Mouse (Mus musculus) retina, postnatal 7 days (tissue): ENCODE data around the gene Sycp2.

Source experiments
- DNase-seq: peaks from one replicate; pipeline ENCODE4 v3.0.0-alpha.2; 2012; ENCODE audit warnings: low read depth, low spot score

Sycp2 gene

GRCm38 (mm10) chr2:178407053-178407815 is at the start of gene Sycp2:
Gene Sycp2 (minus strand): TSS chr2:178407685.
- no peak for DNase-seq

GRCm38 (mm10) chr2:178454664-178455516 is 47.4 kb upstream of the Sycp2 start:
- no peak for DNase-seq

- no peak for DNase-seq
These were observed 43.5 kb upstream of the Sycp2 start for GRCm38 (mm10) chr2:178450961-178451360.

GRCm38 (mm10) chr2:178450236-178450635 is 42.8 kb upstream of the Sycp2 start:
- no peak for DNase-seq

- no peak for DNase-seq
These were observed 41.9 kb upstream of the Sycp2 start for GRCm38 (mm10) chr2:178449386-178449785.

- no peak for DNase-seq
These were observed 29.8 kb upstream of the Sycp2 start for GRCm38 (mm10) chr2:178437311-178437710.

GRCm38 (mm10) chr2:178433903-178434302 is 26.4 kb upstream of the Sycp2 start:
- DNase-seq, result no peak

- DNase-seq, result no peak
These were observed 26.0 kb upstream of the Sycp2 start for GRCm38 (mm10) chr2:178433495-178433894.

GRCm38 (mm10) chr2:178430231-178430630 is 22.7 kb upstream of the Sycp2 start, which contains the start of gene Cdh26:
Gene Cdh26 (plus strand): TSS chr2:178430531.
- DNase-seq, result no peak

GRCm38 (mm10) chr2:178429426-178429825 is 21.9 kb upstream of the Sycp2 start:
- DNase-seq, result no peak

GRCm38 (mm10) chr2:178428676-178429075 is 21.2 kb upstream of the Sycp2 start:
- no peak for DNase-seq

- no peak for DNase-seq
These were observed 20.7 kb upstream of the Sycp2 start for GRCm38 (mm10) chr2:178428183-178428582.

GRCm38 (mm10) chr2:178427181-178427580 is 19.7 kb upstream of the Sycp2 start:
- DNase-seq, result no peak

- no peak for DNase-seq
These were observed 18.7 kb upstream of the Sycp2 start for GRCm38 (mm10) chr2:178426229-178426628.

GRCm38 (mm10) chr2:178423223-178423622 is 15.7 kb upstream of the Sycp2 start:
- DNase-seq, result no peak

GRCm38 (mm10) chr2:178422186-178422585 is 14.7 kb upstream of the Sycp2 start:
- no peak for DNase-seq

- DNase-seq, result no peak
These were observed 14.1 kb upstream of the Sycp2 start for GRCm38 (mm10) chr2:178421603-178422002.

- DNase-seq, result no peak
These were observed 13.1 kb upstream of the Sycp2 start for GRCm38 (mm10) chr2:178420576-178420975.

GRCm38 (mm10) chr2:178416970-178417369 is 9.5 kb upstream of the Sycp2 start:
- no peak for DNase-seq

- no peak for DNase-seq
These were observed 8.9 kb upstream of the Sycp2 start for GRCm38 (mm10) chr2:178416427-178416826.

- no peak for DNase-seq
These were observed 7.6 kb upstream of the Sycp2 start for GRCm38 (mm10) chr2:178415150-178415448.

GRCm38 (mm10) chr2:178414261-178415149 is 7.0 kb upstream of the Sycp2 start, which contains the start of the genes Ppp1r3d and Fam217b:
Gene Ppp1r3d (minus strand): TSS chr2:178414472.
Gene Fam217b (plus strand): TSS chr2:178414524.
- DNase-seq, result no peak
